Mouse (Mus musculus): ENCODE results near the gene Marveld1. TPM values are rescaled to one million over a fixed set of nuclear protein-coding genes. Genes with fewer than 3 reads are reported as not detected.

Gene Marveld1
- total and polyA plus RNA-seq, 3 experiments, result 9.7 to 24.4 TPM; not detected in 1

GRCm38 (mm10) chr19:42141998-42142397, 5.2 kb upstream of the Marveld1 start:
- Histone ChIP-seq H3K79me2 (ENCODE audit: control insufficient read depth, insufficient read depth, low read length, poor library complexity) (no peaks in the 10 kb centered on the region), H3K27ac (ENCODE audit: control insufficient read depth, low read depth, low read length) (no peak overlapping the region), H3K4me3 (ENCODE audit: control insufficient read depth in 1 of 2, insufficient read depth in 1 of 2, low read depth in 2 of 2, low read length in 2 of 2) (no peak overlapping the region), H3K4me1 (ENCODE audit: control insufficient read depth in 1 of 2, insufficient read depth in 2 of 2, low read length in 2 of 2) (peaks cover 9 to 39% of the 10 kb centered on the region in 2 experiments), H3K9me3 (replicated peaks; ENCODE audit: insufficient read depth, low read length) (no peaks in the 10 kb centered on the region), H3K27me3 (ENCODE audit: control insufficient read depth in 1 of 2, insufficient read depth in 2 of 2, low read length in 2 of 2) (no peaks in the 10 kb centered on the region), H3K36me3 (ENCODE audit: control insufficient read depth in 1 of 2, insufficient read depth in 2 of 2, low read length in 2 of 2) (peaks cover 0 to 27% of the 10 kb centered on the region in 2 experiments; a peak in 2 of 4 replicates), H3K9ac (ENCODE audit: control insufficient read depth, low read depth, low read length, poor library complexity, severe bottlenecking) (no peak overlapping the region)
- TF ChIP-seq ETS1 (IDR thresholded peaks at IDR 0.05; ENCODE audit: low read depth, low read length) (no peak), USF2 (IDR thresholded peaks at IDR 0.05; ENCODE audit: borderline replicate concordance in 1 of 2, insufficient read depth in 1 of 2, low read depth in 1 of 2, low read length in 2 of 2) (no peak), GATA1 (IDR thresholded peaks at IDR 0.05; ENCODE audit: low read depth, low read length) (no peak), EP300 (IDR thresholded peaks at IDR 0.05; ENCODE audit: low read depth in 1 of 2, low read length in 2 of 2) (no peak), RAD21 (IDR thresholded peaks at IDR 0.05; ENCODE audit: low read depth, low read length) (no peak), NELFE (IDR thresholded peaks at IDR 0.05; ENCODE audit: low read depth, low read length) (no peak), ZMIZ1 (IDR thresholded peaks at IDR 0.05; ENCODE audit: low read depth, low read length) (no peak), POLR2AphosphoS2 (IDR thresholded peaks at IDR 0.05; ENCODE audit: low read length) (no peak), JUND (IDR thresholded peaks at IDR 0.05; ENCODE audit: low read depth, low read length) (no peak), CTCF (IDR thresholded peaks at IDR 0.05 in 2 of 3, conservative IDR thresholded peaks at IDR 0.05 in 1 of 3; ENCODE audit: control insufficient read depth in 1 of 3, insufficient read depth in 1 of 3, low read depth in 2 of 3, low read length in 3 of 3, poor library complexity in 1 of 3, severe bottlenecking in 1 of 3) (no peak), TAL1 (IDR thresholded peaks at IDR 0.05; ENCODE audit: low read length) (no peak), ELF1 (IDR thresholded peaks at IDR 0.05; ENCODE audit: low read depth, low read length) (no peak), SIN3A (IDR thresholded peaks at IDR 0.05; ENCODE audit: low read length) (no peak), E2F4 (IDR thresholded peaks at IDR 0.05; ENCODE audit: borderline replicate concordance, low read depth, low read length) (no peak), MYC (IDR thresholded peaks at IDR 0.05; ENCODE audit: low read depth, low read length) (no peak), HCFC1 (IDR thresholded peaks at IDR 0.05; ENCODE audit: low read depth, low read length) (no peak), UBTF (IDR thresholded peaks at IDR 0.05; ENCODE audit: borderline replicate concordance, insufficient read depth, low read depth, low read length) (no peak)
- peak; percentile 52 for DNase-seq (ENCODE audit: low read depth, low spot score)

GRCm38 (mm10) chr19:42142757-42143156, 4.4 kb upstream of the Marveld1 start:
- no peak overlapping the region for H3K4me3 ChIP-seq (ENCODE audit: control insufficient read depth in 1 of 2, insufficient read depth in 1 of 2, low read depth in 2 of 2, low read length in 2 of 2)
- H3K27me3 ChIP-seq (ENCODE audit: control insufficient read depth in 1 of 2, insufficient read depth in 2 of 2, low read length in 2 of 2), result no peaks in the 10 kb centered on the region
- no peaks in the 10 kb centered on the region for H3K9me3 ChIP-seq (replicated peaks; ENCODE audit: insufficient read depth, low read length)
- H3K79me2 ChIP-seq (ENCODE audit: control insufficient read depth, insufficient read depth, low read length, poor library complexity), result no peaks in the 10 kb centered on the region; the same call in 1 of the 2 replicates
- TF ChIP-seq MYB (IDR thresholded peaks at IDR 0.05; ENCODE audit: low read depth, low read length), result no peak
- TF ChIP-seq USF2 (IDR thresholded peaks at IDR 0.05; ENCODE audit: borderline replicate concordance in 1 of 2, insufficient read depth in 1 of 2, low read depth in 1 of 2, low read length in 2 of 2), result no peak
- no peak for TF ChIP-seq EP300 (IDR thresholded peaks at IDR 0.05; ENCODE audit: low read depth in 1 of 2, low read length in 2 of 2)
- TF ChIP-seq NELFE (IDR thresholded peaks at IDR 0.05; ENCODE audit: low read depth, low read length), result no peak
- no peak for TF ChIP-seq MEF2A (IDR thresholded peaks at IDR 0.05; ENCODE audit: extremely low read depth, insufficient replicate concordance, low read depth, low read length, poor library complexity, severe bottlenecking)
- no peak for TF ChIP-seq ZC3H11A (IDR thresholded peaks at IDR 0.05; ENCODE audit: low read depth, low read length)
- TF ChIP-seq MAZ (IDR thresholded peaks at IDR 0.05; ENCODE audit: low read depth, low read length), result no peak
- no peak for TF ChIP-seq ELF1 (IDR thresholded peaks at IDR 0.05; ENCODE audit: low read depth, low read length)
- TF ChIP-seq E2F4 (IDR thresholded peaks at IDR 0.05; ENCODE audit: borderline replicate concordance, low read depth, low read length), result no peak
- no peak for TF ChIP-seq MXI1 (IDR thresholded peaks at IDR 0.05; ENCODE audit: low read depth, low read length)
- H3K4me1 ChIP-seq (ENCODE audit: control insufficient read depth in 1 of 2, insufficient read depth in 2 of 2, low read length in 2 of 2), result peaks cover 7 to 34% of the 10 kb centered on the region in 2 experiments
- no peak overlapping the region for H3K27ac ChIP-seq (ENCODE audit: control insufficient read depth, low read depth, low read length)
- H3K9ac ChIP-seq (ENCODE audit: control insufficient read depth, low read depth, low read length, poor library complexity, severe bottlenecking), result no peak overlapping the region
- no peak for DNase-seq (ENCODE audit: low read depth, low spot score)
- peaks cover 0 to 21% of the 10 kb centered on the region in 2 experiments; a peak in 2 of 4 replicates for H3K36me3 ChIP-seq (ENCODE audit: control insufficient read depth in 1 of 2, insufficient read depth in 2 of 2, low read length in 2 of 2)

Data from MEL (cell line).